Mouse (Mus musculus) embryonic facial prominence, embryonic 13.5 days (tissue): ENCODE results near the gene Gtf2a2. TPM values are rescaled to one million over a fixed set of nuclear protein-coding genes. Genes with fewer than 3 reads are reported as not detected.

Source experiments
- ATAC-seq: fragments of 200-750 bp; cut with Nextera tagmentation; 2 replicates; pipeline ENCODE4 v1.8.0; 2017; ENCODE audit warnings: low read depth; ENCODE audit not compliant: insufficient number of reproducible peaks, insufficient read depth, low FRiP score, low TSS enrichment
- H3K27ac ChIP-seq: fragments of 300-500 bp; sonication (generic); 2 replicates; pipeline ENCODE4 v1.5.1; 2015; ENCODE audit warnings: moderate library complexity, mild to moderate bottlenecking, inconsistent platforms
- H3K27me3 ChIP-seq: fragments of 300-500 bp; sonication (generic); 2 replicates; pipeline ENCODE4 v1.6.1; 2015; ENCODE audit warnings: mild to moderate bottlenecking, inconsistent platforms
- H3K36me3 ChIP-seq: fragments of 300-500 bp; sonication (generic); 2 replicates; pipeline ENCODE4 v1.6.1; 2015; ENCODE audit warnings: mild to moderate bottlenecking, inconsistent platforms
- H3K4me1 ChIP-seq: fragments of 300-500 bp; sonication (generic); 2 replicates; pipeline ENCODE4 v1.6.1; 2015; ENCODE audit warnings: inconsistent platforms
- H3K4me2 ChIP-seq: fragments of 300-500 bp; sonication (generic); 2 replicates; pipeline ENCODE4 v1.6.1; 2015; ENCODE audit warnings: moderate library complexity, mild to moderate bottlenecking, inconsistent platforms
- H3K4me3 ChIP-seq: fragments of 300-500 bp; sonication (generic); 2 replicates; pipeline ENCODE4 v1.5.1; 2015; ENCODE audit warnings: mild to moderate bottlenecking, inconsistent platforms
- H3K9ac ChIP-seq: fragments of 300-500 bp; sonication (generic); 2 replicates; pipeline ENCODE4 v1.6.1; 2015; ENCODE audit warnings: mild to moderate bottlenecking, inconsistent platforms
- H3K9me3 ChIP-seq: fragments of 300-500 bp; sonication (generic); 2 replicates; pipeline ENCODE4 v1.6.1; 2016; ENCODE audit warnings: inconsistent platforms
- WGBS: fragments of 180-500 bp; shearing (Covaris S2); methylation state at CpG from one replicate; pipeline ENCODE4 v1.1.7; 2015; ENCODE audit warnings: mixed read lengths; 5-methylcytosine and 5-hydroxymethylcytosine counted together
- polyA plus RNA-seq: library from polyadenylated mRNA; unstranded; fragments of >200 nt; fragmentation: Nextera tagmentation; extraction: Ambion mirVana; gene quantifications from 2 replicates; pipeline ENCODE4 v1.2.1, GENCODE M21; 2015

Gene Gtf2a2
- polyA plus RNA-seq, 1 experiment from 2014 or later: 205 TPM

GRCm38 (mm10) chr9:70069961-70070435, 57.6 kb downstream of the Gtf2a2 start:
- 67% methylated on average over 8 of the region's 8 CpGs for WGBS
- no peak for ATAC-seq
- no peaks in the 10 kb centered on the region for H3K4me1 ChIP-seq

DNA sequence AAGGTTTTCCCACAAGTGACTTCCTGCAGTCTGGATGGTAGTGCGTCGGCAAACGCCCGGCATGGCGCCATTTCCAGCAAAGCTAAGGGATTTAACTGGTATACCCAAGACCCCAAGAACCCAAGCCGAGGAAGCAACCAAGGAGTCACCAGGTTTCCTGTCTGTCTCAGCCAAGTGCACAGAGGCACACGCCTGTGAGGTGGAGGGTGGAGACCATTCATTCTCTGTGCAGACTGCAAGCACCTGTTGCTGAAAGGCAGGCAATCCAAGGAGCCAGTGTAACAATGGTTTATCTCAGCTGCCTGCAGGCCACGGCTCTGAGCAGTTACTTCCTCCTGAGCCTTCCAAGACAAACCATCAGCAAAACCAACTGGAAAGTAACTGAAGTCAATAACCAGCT, 60.0 kb downstream of the Gtf2a2 start:
- no peak overlapping the region for H3K9ac ChIP-seq
- 81% methylated on average over 8 of the region's 8 CpGs for WGBS
- no peaks in the 10 kb centered on the region for H3K9me3 ChIP-seq
- ATAC-seq: no peak
- no peaks in the 10 kb centered on the region for H3K36me3 ChIP-seq
- no peak overlapping the region for H3K27ac ChIP-seq
- no peak overlapping the region for H3K4me2 ChIP-seq
- H3K4me3 ChIP-seq: no peak overlapping the region
- H3K4me1 ChIP-seq: no peaks in the 10 kb centered on the region
- no peaks in the 10 kb centered on the region for H3K27me3 ChIP-seq

More at GRCm38 (mm10) chr9:70069961-70070435, 57.6 kb downstream of the Gtf2a2 start:
- Histone ChIP-seq H3K9ac (no peak overlapping the region), H3K4me3 (no peak overlapping the region), H3K9me3 (no peaks in the 10 kb centered on the region), H3K4me2 (no peak overlapping the region), H3K27ac (no peak overlapping the region), H3K27me3 (no peaks in the 10 kb centered on the region), H3K36me3 (no peaks in the 10 kb centered on the region)

Other genes with a start within 250 kb of the Gtf2a2 start
- 103 and 122 TPM in 2 replicates for gene Bnip2, start 23.1 kb upstream of the Gtf2a2 start, polyA plus RNA-seq
- 0.07 TPM in 1 of 2 replicates, not detected in the other for gene Gcnt3, start 25.5 kb downstream of the Gtf2a2 start, polyA plus RNA-seq
- gene Fam81a, start 130.0 kb downstream of the Gtf2a2 start, polyA plus RNA-seq: 8.5 and 12.1 TPM in 2 replicates
- 23.2 and 24.5 TPM in 2 replicates for gene Myo1e, start 194.8 kb downstream of the Gtf2a2 start, polyA plus RNA-seq